Mouse (Mus musculus): ENCODE measurements at regions not wholly inside any gene's neighbourhood (a gene's known extent, or its start where the extent isn't known, plus 50 kb on each side); places are given as distances from the start of the nearest gene placed in this dataset.

DNA sequence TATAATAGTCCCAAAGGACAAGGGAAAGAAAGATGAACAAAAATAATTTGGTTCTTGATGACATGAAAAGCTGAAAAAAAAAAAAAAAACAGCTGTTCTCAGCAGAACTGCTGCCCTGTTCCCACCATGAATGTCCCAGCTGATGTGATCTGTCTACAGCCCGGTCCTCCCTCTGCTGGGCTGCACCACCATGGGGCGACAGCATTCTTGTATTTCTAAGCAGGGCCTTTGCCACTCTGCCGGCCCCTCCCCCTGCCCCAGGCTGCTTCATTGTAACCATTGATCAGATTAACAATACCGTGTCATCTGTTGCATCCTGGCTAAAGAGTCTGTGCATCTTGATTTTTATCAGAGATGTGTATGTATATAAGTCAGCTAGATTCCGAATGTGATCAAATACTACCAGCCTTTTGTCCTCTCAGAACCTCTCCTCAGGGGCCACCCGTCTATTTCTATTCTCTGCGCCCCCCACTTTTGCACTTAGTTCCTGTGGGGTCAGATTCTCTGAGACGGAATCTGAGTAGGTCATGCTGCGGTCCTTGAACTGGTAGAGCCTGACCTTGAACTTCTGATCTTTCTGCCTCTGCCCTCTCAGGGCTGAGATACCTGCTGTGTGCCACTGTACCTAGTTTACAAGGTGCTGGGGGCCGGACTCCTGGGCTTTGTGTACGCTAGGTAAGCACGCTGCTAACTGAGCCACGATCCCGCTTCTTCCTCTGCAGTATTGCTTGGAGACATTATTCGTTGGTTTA lies 117.2 kb upstream of the Lrfn2 start:
- no peak for TF ChIP-seq ZNF384 (IDR thresholded peaks at IDR 0.05; ENCODE audit: low read depth, low read length)
- TF ChIP-seq MAX (IDR thresholded peaks at IDR 0.05; ENCODE audit: low read length): no peak
- TF ChIP-seq MYC (IDR thresholded peaks at IDR 0.05; ENCODE audit: low read depth, low read length): no peak
- TF ChIP-seq MXI1 (IDR thresholded peaks at IDR 0.05; ENCODE audit: low read depth, low read length): no peak
- TF ChIP-seq UBTF (IDR thresholded peaks at IDR 0.05; ENCODE audit: borderline replicate concordance, insufficient read depth, low read depth, low read length): no peak
- Histone ChIP-seq H3K36me3 (ENCODE audit: control insufficient read depth in 1 of 2, insufficient read depth in 2 of 2, low read length in 2 of 2) (no peaks in the 10 kb centered on the region), H3K79me2 (ENCODE audit: control insufficient read depth, insufficient read depth, low read length, poor library complexity) (no peaks in the 10 kb centered on the region), H3K4me3 (ENCODE audit: control insufficient read depth in 1 of 2, insufficient read depth in 1 of 2, low read depth in 2 of 2, low read length in 2 of 2) (no peak overlapping the region), H3K4me1 (ENCODE audit: control insufficient read depth in 1 of 2, insufficient read depth in 2 of 2, low read length in 2 of 2) (no peaks in the 10 kb centered on the region), H3K27me3 (ENCODE audit: control insufficient read depth in 1 of 2, insufficient read depth in 2 of 2, low read length in 2 of 2) (no peaks in the 10 kb centered on the region), H3K9me3 (replicated peaks; ENCODE audit: insufficient read depth, low read length) (no peaks in the 10 kb centered on the region), H3K9ac (ENCODE audit: control insufficient read depth, low read depth, low read length, poor library complexity, severe bottlenecking) (no peak overlapping the region), H3K27ac (ENCODE audit: control insufficient read depth, low read depth, low read length) (no peak overlapping the region)
- no peak for DNase-seq (ENCODE audit: low read depth, low spot score)

DNA sequence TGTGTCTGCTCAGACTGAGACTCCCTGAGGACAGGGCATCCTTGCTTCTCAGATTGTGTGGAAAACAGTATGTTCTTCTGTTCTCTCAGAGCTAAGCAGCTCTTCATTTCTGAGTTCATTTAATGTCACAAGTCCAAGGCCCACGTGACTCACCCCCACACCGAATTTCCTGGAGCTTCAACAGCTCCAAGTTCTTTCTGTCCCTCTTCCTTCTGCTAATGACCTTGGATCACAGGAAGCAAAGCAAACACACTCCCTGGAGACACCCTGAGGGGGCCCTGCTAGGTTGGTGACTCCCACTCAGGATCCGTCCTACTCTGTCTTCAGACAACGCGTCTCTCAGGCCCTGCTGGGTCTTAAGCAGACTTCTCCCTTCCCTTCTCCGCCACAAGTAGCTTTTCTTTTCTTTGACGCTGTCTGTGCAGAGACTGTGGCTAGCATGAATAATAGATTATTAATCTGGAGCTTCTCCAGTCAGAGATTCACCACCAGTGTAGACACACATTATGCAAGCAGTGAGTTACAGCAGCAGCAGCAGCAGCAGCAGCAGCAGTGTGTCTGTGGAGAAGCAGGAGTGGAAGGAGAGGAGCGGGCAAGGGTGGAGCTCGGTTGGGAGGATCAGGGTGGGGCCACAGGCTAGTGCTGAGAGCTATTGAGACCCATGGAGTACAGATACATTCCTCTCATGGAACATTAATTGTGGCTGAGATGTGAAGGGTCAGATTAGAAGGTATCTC lies 115.4 kb upstream of the Lrfn2 start:
- Histone ChIP-seq H3K9ac (ENCODE audit: control insufficient read depth, low read depth, low read length, poor library complexity, severe bottlenecking) (no peak overlapping the region), H3K27me3 (ENCODE audit: control insufficient read depth in 1 of 2, insufficient read depth in 2 of 2, low read length in 2 of 2) (no peaks in the 10 kb centered on the region)

GRCm38 (mm10) chr17:48817551-48817950 lies 114.6 kb upstream of the Lrfn2 start:
- Histone ChIP-seq H3K4me3 (ENCODE audit: control insufficient read depth in 1 of 2, insufficient read depth in 1 of 2, low read depth in 2 of 2, low read length in 2 of 2) (no peak overlapping the region), H3K9ac (ENCODE audit: control insufficient read depth, low read depth, low read length, poor library complexity, severe bottlenecking) (no peak overlapping the region), H3K27ac (ENCODE audit: control insufficient read depth, low read depth, low read length) (no peak overlapping the region), H3K36me3 (ENCODE audit: control insufficient read depth in 1 of 2, insufficient read depth in 2 of 2, low read length in 2 of 2) (no peaks in the 10 kb centered on the region), H3K9me3 (replicated peaks; ENCODE audit: insufficient read depth, low read length) (no peaks in the 10 kb centered on the region), H3K79me2 (ENCODE audit: control insufficient read depth, insufficient read depth, low read length, poor library complexity) (no peaks in the 10 kb centered on the region), H3K27me3 (ENCODE audit: control insufficient read depth in 1 of 2, insufficient read depth in 2 of 2, low read length in 2 of 2) (no peaks in the 10 kb centered on the region), H3K4me1 (ENCODE audit: control insufficient read depth in 1 of 2, insufficient read depth in 2 of 2, low read length in 2 of 2) (no peaks in the 10 kb centered on the region)
- TF ChIP-seq GATA1 (IDR thresholded peaks at IDR 0.05; ENCODE audit: low read depth, low read length) (no peak), ZMIZ1 (IDR thresholded peaks at IDR 0.05; ENCODE audit: low read depth, low read length) (no peak), SIN3A (IDR thresholded peaks at IDR 0.05; ENCODE audit: low read length) (no peak), HCFC1 (IDR thresholded peaks at IDR 0.05; ENCODE audit: low read depth, low read length) (no peak), USF2 (IDR thresholded peaks at IDR 0.05; ENCODE audit: borderline replicate concordance in 1 of 2, insufficient read depth in 1 of 2, low read depth in 1 of 2, low read length in 2 of 2) (no peak), BHLHE40 (IDR thresholded peaks at IDR 0.05; ENCODE audit: borderline replicate concordance, low read depth, low read length) (no peak), JUND (IDR thresholded peaks at IDR 0.05; ENCODE audit: low read depth, low read length) (no peak), MAX (IDR thresholded peaks at IDR 0.05; ENCODE audit: low read length) (no peak), UBTF (IDR thresholded peaks at IDR 0.05; ENCODE audit: borderline replicate concordance, insufficient read depth, low read depth, low read length) (no peak)
- DNase-seq (ENCODE audit: low read depth, low spot score): no peak

More for the DNA sequence above, 115.4 kb upstream of the Lrfn2 start:
- Histone ChIP-seq H3K36me3 (ENCODE audit: control insufficient read depth in 1 of 2, insufficient read depth in 2 of 2, low read length in 2 of 2) (no peaks in the 10 kb centered on the region), H3K9me3 (replicated peaks; ENCODE audit: insufficient read depth, low read length) (no peaks in the 10 kb centered on the region), H3K4me3 (ENCODE audit: control insufficient read depth in 1 of 2, insufficient read depth in 1 of 2, low read depth in 2 of 2, low read length in 2 of 2) (no peak overlapping the region), H3K79me2 (ENCODE audit: control insufficient read depth, insufficient read depth, low read length, poor library complexity) (no peaks in the 10 kb centered on the region), H3K4me1 (ENCODE audit: control insufficient read depth in 1 of 2, insufficient read depth in 2 of 2, low read length in 2 of 2) (no peaks in the 10 kb centered on the region), H3K27ac (ENCODE audit: control insufficient read depth, low read depth, low read length) (no peak overlapping the region)
- TF ChIP-seq SMC3 (IDR thresholded peaks at IDR 0.05; ENCODE audit: low read depth, low read length): no peak
- TF ChIP-seq CHD2 (IDR thresholded peaks at IDR 0.05; ENCODE audit: low read length): no peak
- no peak for TF ChIP-seq MXI1 (IDR thresholded peaks at IDR 0.05; ENCODE audit: low read depth, low read length)
- no peak for TF ChIP-seq RCOR1 (IDR thresholded peaks at IDR 0.05; ENCODE audit: low read depth, low read length)
- no peak for TF ChIP-seq POLR2A (IDR thresholded peaks at IDR 0.05; ENCODE audit: control insufficient read depth in 1 of 2, insufficient read depth in 1 of 2, low read depth in 1 of 2, low read length in 2 of 2, poor library complexity in 1 of 2)
- no peak for TF ChIP-seq UBTF (IDR thresholded peaks at IDR 0.05; ENCODE audit: borderline replicate concordance, insufficient read depth, low read depth, low read length)
- no peak for DNase-seq (ENCODE audit: low read depth, low spot score)

Data from MEL (cell line).